Mouse (Mus musculus) left cerebral cortex, adult 9 months (tissue): ENCODE measurements around the gene Nkd2.

ENCODE experiments used
- DNase-seq, 2 experiments: peaks; one replicate each; pipeline ENCODE4 v3.0.0; 2022; ENCODE audit warnings: low spot score in 2 of 2

Nkd2 gene

DNA sequence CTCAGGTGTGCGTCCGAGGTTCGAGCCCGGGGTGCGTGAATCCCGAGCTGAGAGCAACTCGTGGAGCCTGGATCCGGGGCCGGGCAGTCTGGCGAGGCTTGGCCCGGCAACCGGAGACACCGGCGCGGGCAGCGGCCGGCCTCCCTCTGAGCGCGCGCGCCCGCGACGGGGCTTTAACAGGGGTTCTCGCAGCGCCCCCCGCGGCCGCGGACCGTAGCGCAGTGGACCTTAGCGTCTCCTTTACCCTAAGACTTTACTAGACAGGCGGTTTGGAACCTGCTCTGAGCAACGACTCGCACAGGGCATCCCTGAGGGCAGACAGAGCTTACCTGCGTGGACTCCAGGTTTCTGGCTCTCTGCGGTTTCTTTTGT lies at the start of gene Nkd2:
Nkd2 (minus strand) TSS at position 167 of the 372 bp plus-strand sequence.
- DNase-seq: peak in 1 of 2 experiments; percentile 69

DNA sequence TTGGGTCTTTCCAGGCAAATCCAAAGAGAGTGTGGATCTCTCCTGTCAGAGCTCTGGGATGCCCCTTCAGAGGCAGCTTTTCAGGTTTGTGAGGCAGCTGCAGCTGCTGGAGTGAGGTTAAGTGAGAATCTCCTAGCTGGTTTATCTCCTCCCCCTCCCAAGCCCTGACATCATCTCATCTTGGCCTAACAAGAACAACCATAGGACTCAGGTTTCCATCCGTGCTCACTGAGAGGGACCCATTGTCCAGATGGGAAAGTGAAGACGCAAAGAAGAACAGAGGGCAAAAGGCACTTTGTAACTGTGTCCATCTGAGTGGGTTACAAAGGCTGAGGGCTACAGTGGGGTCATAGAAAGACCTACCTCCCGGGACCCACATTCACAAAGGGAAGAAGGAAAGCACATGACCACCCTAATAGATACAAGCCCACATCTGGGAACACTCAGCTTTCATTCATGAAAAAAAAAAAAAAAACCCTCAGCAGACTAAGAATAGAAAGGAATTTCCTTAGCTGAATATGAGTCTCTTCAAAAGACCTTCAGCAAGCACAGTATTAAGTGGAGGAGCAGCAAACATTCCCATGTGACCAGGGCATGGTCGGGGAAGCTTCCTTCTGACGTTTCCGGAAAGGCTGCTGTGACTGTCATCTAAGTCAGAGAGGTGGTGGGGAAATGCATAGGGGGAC lies 45.2 kb upstream of the Nkd2 start:
- no peak for DNase-seq

GRCm38 (mm10) chr13:73887415-73887874 lies 40.0 kb upstream of the Nkd2 start:
- no peak for DNase-seq

DNA sequence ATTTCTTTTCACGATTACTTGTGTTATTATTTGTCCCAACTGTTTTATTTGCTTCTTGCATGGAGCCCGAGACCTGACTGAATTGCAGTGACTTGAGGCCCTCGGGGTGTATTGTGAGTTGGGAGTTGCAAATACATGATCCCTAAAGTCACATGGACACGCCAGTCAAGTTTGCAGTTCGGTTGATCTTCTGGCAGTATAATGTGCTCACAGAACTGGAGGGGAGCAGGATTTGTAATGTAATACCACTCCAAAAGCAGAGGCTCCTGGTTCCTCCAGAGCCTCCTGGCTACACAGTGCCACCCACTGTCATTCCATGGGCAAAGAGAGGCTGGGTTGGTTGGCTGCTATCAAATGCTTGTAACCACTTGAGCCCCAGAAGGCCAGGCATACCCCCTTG lies 39.2 kb upstream of the Nkd2 start:
- no peak for DNase-seq

DNA sequence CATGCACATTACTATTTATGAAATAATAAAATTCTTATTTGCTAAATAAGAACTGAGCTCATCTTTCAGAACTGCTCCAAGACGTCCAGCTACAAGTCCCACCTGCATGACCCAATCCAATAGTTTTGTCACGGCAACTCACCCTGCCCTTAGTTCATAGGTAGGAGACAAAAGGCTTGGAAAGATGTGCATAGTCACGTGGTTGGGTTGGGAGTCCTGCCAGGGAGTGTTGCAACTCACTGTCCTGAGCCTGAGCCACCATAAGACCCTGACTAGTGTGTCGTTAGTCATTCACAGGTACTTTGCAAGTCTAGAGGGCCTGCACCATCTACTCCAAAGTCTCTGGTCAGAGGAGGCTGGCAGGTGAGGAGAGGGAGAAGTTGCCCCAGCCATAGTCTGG lies 38.6 kb upstream of the Nkd2 start:
- no peak for DNase-seq

DNA sequence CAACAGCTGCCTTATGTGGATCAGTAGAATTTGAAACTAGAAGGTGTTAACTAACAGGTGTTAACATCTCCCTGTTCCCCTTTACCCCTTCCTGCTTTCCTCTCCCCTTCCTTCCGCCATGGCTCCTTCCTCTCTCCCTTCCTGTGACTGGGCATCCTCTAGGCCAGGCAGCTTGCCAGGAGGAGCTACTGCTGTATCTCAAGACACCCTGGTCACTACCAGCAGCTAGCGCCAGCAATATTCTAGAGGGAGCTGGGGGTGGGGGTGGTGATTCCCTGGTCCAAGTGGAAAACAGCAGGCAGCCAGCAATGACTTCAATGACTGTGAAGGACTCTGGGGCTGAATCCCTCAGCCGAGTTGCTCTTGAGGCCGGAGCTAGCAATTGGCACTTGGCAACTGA lies 38.2 kb upstream of the Nkd2 start:
- no peak for DNase-seq

- DNase-seq: no peak
Observed at GRCm38 (mm10) chr13:73881347-73881746, 33.9 kb upstream of the Nkd2 start.

GRCm38 (mm10) chr13:73879824-73880223 lies 32.4 kb upstream of the Nkd2 start:
- peak in 1 of 2 experiments; percentile 10 for DNase-seq

- DNase-seq: peak in 1 of 2 experiments; percentile 46
Observed at GRCm38 (mm10) chr13:73872159-73872558, 24.7 kb upstream of the Nkd2 start.

- DNase-seq: no peak
Observed at GRCm38 (mm10) chr13:73846589-73847464, 604 bp downstream of the Nkd2 start.

GRCm38 (mm10) chr13:73842696-73843095 lies 4.7 kb downstream of the Nkd2 start:
- DNase-seq: no peak

GRCm38 (mm10) chr13:73839740-73840139 lies 7.7 kb downstream of the Nkd2 start:
- no peak for DNase-seq

DNA sequence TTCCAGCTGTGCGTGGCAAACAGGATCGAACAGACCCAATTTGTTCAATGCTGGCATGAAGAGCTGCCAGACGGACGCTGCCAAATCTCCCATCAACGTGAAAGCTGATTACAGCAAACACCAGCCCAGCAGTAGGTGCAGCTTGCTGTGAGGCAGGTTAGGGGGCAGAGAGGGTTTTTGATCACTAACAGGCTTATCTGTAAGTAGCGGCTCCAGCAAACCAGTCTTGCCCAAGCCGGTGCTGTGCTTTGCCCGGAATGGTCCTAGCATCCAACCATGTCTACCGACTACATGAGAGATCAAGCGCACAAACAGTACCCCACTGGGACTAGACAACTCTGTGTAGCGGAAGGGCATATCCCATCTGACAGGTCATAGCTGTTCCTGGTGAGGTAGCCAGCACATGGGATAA lies 8.3 kb downstream of the Nkd2 start:
- no peak for DNase-seq

DNA sequence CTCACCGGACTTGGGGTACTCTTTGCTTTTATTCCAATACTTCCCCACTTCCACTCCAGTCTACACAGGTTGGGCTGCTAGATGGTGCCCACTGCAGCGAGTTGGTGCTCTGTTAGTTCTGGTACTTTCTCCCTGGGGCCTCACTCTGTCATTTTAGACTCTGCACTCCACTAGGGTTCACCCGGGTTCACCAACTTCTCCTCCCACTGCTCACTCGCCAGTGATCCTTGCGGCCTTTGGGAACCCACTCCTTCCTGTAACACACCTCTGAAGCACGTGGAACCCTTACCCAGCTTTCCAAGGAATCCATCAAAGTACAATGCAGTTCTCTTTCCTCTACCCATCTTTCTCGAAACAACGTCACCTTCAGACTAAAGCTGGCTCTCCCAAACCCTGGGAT lies 9.7 kb downstream of the Nkd2 start:
- DNase-seq: no peak

- no peak for DNase-seq
Observed at GRCm38 (mm10) chr13:73836491-73836890, 10.9 kb downstream of the Nkd2 start.

GRCm38 (mm10) chr13:73835791-73836190 lies 11.6 kb downstream of the Nkd2 start:
- no peak for DNase-seq

GRCm38 (mm10) chr13:73833809-73834208 lies 13.6 kb downstream of the Nkd2 start:
- no peak for DNase-seq

- peak in 1 of 2 experiments; percentile 49 for DNase-seq
Observed at GRCm38 (mm10) chr13:73831486-73831885, 15.9 kb downstream of the Nkd2 start.

- no peak for DNase-seq
Observed at GRCm38 (mm10) chr13:73827243-73827642, 20.2 kb downstream of the Nkd2 start.

DNA sequence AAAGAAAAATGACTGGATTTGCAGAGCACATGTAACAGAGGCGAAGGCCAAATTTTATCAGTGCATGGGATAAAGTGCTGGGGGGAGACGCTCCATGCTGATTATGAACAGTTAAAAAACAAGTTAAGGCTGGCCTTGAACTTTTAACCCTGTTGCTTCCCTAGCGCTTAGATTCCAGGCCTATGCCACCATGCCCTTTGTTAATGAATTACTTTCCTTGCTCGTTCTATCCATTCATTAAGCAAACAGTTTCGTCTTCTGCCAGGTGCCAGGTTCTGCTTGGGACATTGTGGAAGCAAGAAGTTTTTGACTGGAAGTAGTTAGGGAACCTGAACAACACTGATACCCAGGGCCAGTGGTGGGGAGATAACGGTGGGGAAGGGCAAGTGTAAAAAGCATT lies 23.7 kb downstream of the Nkd2 start:
- no peak for DNase-seq

GRCm38 (mm10) chr13:73822187-73822800 lies 25.1 kb downstream of the Nkd2 start:
- DNase-seq: peak in 1 of 2 experiments; percentile 59

- no peak for DNase-seq
Observed at GRCm38 (mm10) chr13:73821251-73821650, 26.2 kb downstream of the Nkd2 start.
